Mouse (Mus musculus) frontal cortex, adult 2 months (tissue): ENCODE measurements at regions not wholly inside any gene's neighbourhood (a gene's known extent, or its start where the extent isn't known, plus 50 kb on each side); places are given as distances from the start of the nearest gene placed in this dataset.
A peak's percentile ranks its signal among the peaks of the same experiment; 100 is the strongest.
"Not testable (repeated sequence)": the region's sequence is repeated elsewhere in the genome, so short reads cannot be mapped to it uniquely, and the experiment has no call there.

ENCODE experiments used
- DNase-seq, 2 experiments: peaks; one replicate each; pipeline ENCODE4 v3.0.0; 2022; ENCODE audit warnings: low spot score in 1 of 2; ENCODE audit errors: extremely low spot score in 1 of 2

- peak in 1 of 2 experiments; percentile 40 for DNase-seq
These were observed 102.7 kb downstream of the Ptpn20 start for GRCm38 (mm10) chr14:33691690-33692089.

GRCm38 (mm10) chr14:33694224-33694623 is 105.2 kb downstream of the Ptpn20 start:
- no peak for DNase-seq

- DNase-seq, result peak in 1 of 2 experiments; percentile 87
These were observed 106.5 kb downstream of the Ptpn20 start for GRCm38 (mm10) chr14:33695362-33695982.

- no peak for DNase-seq
These were observed 107.8 kb downstream of the Ptpn20 start for GRCm38 (mm10) chr14:33696817-33697216.

- no peak for DNase-seq
These were observed 110.9 kb downstream of the Ptpn20 start for GRCm38 (mm10) chr14:33699777-33700438.

- no peak for DNase-seq
These were observed 118.8 kb downstream of the Ptpn20 start for GRCm38 (mm10) chr14:33707661-33708297.

GRCm38 (mm10) chr14:33708298-33708665 is 119.3 kb downstream of the Ptpn20 start:
- no peak for DNase-seq

- DNase-seq, result no peak
These were observed 123.5 kb downstream of the Ptpn20 start for GRCm38 (mm10) chr14:33712458-33712857.

GRCm38 (mm10) chr14:33719651-33720050 is 130.6 kb downstream of the Ptpn20 start:
- DNase-seq, result no peak

- not testable (repeated sequence) for DNase-seq
These were observed 133.6 kb downstream of the Ptpn20 start for GRCm38 (mm10) chr14:33722379-33723145.

- DNase-seq, result no peak
These were observed 137.5 kb downstream of the Ptpn20 start for GRCm38 (mm10) chr14:33726500-33726899.

GRCm38 (mm10) chr14:33729115-33729884 is 140.3 kb downstream of the Ptpn20 start:
- peak in 1 of 2 experiments; percentile 20 for DNase-seq

GRCm38 (mm10) chr14:33732698-33733097 is 143.7 kb downstream of the Ptpn20 start:
- no peak for DNase-seq

- DNase-seq, result peak; percentile 7 to 28
These were observed 145.5 kb downstream of the Ptpn20 start for GRCm38 (mm10) chr14:33734446-33735043.

GRCm38 (mm10) chr14:33735653-33736052 is 146.6 kb downstream of the Ptpn20 start:
- DNase-seq, result no peak

- no peak for DNase-seq
These were observed 157.2 kb downstream of the Ptpn20 start for GRCm38 (mm10) chr14:33746181-33746580.

GRCm38 (mm10) chr14:33759656-33760055 is 163.7 kb upstream of the Gdf10 start:
- DNase-seq, result peak in 1 of 2 experiments; percentile 8

- no peak for DNase-seq
These were observed 159.7 kb upstream of the Gdf10 start for GRCm38 (mm10) chr14:33763641-33764046.

- DNase-seq, result no peak
These were observed 157.6 kb upstream of the Gdf10 start for GRCm38 (mm10) chr14:33765767-33766166.

- no peak for DNase-seq
These were observed 151.0 kb upstream of the Gdf10 start for GRCm38 (mm10) chr14:33772374-33772773.
